Mouse (Mus musculus): ENCODE data around the gene Gm765. TPM values are rescaled to one million over a fixed set of nuclear protein-coding genes. Genes with fewer than 3 reads are reported as not detected.

Gene Gm765
- polyA plus RNA-seq (2012; rRNA removed): 0.05 TPM in 1 of 2 replicates, not detected in the other

GRCm38 (mm10) chr6:98342654-98343053 is at the start of gene Gm765:
Gm765 (minus strand) TSS chr6:98342754.

Measured in colon, adult 2 months (tissue).